Mouse (Mus musculus): ENCODE measurements around the gene Zfp276. TPM values are rescaled to one million over a fixed set of nuclear protein-coding genes. Genes with fewer than 3 reads are reported as not detected.

Zfp276 gene
- 20.0 and 22.2 TPM in 2 replicates for polyA plus RNA-seq (2014; fragmentation: Nextera tagmentation; extraction: Ambion mirVana)

DNA sequence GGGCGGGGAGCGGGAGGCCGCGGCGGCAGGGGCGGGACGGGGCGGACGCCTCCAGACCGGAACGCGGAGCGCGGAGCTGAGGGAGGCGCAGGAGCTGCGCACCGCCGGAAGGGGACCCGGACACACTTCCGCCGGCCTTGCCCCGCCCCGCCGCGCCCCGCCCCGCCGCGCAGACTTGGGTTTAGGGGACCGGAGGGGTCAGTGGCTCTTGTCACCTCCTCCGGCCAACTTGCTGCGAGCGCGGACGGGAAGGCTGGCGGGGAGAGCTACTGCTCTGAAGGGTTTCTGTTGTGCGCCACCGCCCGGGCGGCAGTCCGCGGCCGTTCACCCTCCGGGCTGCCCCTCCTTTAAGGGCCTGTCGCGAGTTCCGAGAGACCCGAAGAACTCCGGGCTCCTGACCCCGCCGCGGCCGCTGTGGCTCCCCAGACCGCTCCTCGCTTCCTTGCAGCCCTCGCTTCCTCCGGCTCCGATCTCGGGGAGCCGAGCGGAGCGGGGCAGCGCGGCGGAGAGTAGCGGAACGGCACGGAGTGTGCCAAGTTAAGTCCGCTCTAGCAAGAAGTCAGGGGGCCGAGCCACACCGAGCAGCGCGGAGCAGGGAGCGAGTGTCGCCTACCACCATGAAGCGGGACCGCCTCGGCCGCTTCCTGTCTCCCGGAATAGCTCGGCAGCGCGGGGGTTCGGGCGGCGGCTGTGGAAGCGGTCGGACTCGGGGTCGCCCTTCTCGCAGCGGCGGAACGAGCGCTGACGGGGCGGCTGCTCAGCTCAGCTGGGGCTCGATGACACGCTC, at the start of gene Zfp276, which contains the start of gene Vps9d1:
TSS of gene Zfp276 (plus strand) at position 97 of the 787 bp plus-strand sequence.
TSS of gene Vps9d1 (minus strand) at position 250 of the 787 bp plus-strand sequence.
- H3K9me3 ChIP-seq (ENCODE audit: control insufficient read depth, low read length) = no peaks in the 10 kb centered on the region
- H3K4me2 ChIP-seq (ENCODE audit: low read length) = peak within 1 kb of the TSS; percentile 85
- DNase-seq (peak; percentile 92), ATAC-seq (ENCODE audit: low FRiP score, low TSS enrichment) (peak; percentile 91)
- H3K4me3 ChIP-seq (replicated peaks; ENCODE audit: low read depth, low read length) = peak within 1 kb of the TSS; percentile 94
- no peaks in the 10 kb centered on the region for H3K27me3 ChIP-seq (ENCODE audit: control insufficient read depth, insufficient read depth, low read length)
- H3K27ac ChIP-seq (replicated peaks; ENCODE audit: low read depth, low read length) = peak within 1 kb of the TSS; percentile 91
- WGBS = under 1% methylated on average over 99 of the region's 99 CpGs
- peaks cover 20% of the 10 kb centered on the region for H3K4me1 ChIP-seq (ENCODE audit: control insufficient read depth, insufficient read depth, low read length)
- H3K9ac ChIP-seq (replicated peaks; ENCODE audit: low read length) = peak within 1 kb of the TSS; percentile 99
- H3K36me3 ChIP-seq (ENCODE audit: control insufficient read depth, insufficient read depth, low read length) = peaks cover 54% of the 10 kb centered on the region

DNA sequence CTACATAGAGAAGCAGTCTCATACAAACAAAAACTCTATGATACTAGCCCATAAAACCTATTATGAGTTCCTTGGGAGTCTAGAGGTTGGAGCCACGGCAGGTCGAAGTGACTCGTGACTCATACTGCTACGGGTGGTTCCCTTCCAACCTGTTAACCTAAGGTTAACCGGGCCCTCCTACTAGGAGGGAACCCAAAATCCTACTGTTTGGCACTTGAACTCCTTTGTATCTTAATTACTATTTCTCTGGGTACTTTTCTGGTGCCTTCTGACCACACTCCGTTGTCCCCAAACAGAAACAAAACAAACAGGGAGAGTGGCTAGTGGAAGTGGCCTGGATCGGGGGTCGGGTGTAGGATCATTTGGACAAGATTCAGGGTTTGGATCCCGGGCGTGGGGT, 42.1 kb upstream of the Zfp276 start:
- Histone ChIP-seq H3K4me3 (replicated peaks; ENCODE audit: low read depth, low read length) (peak overlapping the region; percentile 94), H3K9me3 (ENCODE audit: control insufficient read depth, low read length) (no peaks in the 10 kb centered on the region), H3K27ac (replicated peaks; ENCODE audit: low read depth, low read length) (peak overlapping the region; percentile 66), H3K36me3 (ENCODE audit: control insufficient read depth, insufficient read depth, low read length) (peaks cover 33% of the 10 kb centered on the region), H3K4me1 (ENCODE audit: control insufficient read depth, insufficient read depth, low read length) (peaks cover 16% of the 10 kb centered on the region), H3K9ac (replicated peaks; ENCODE audit: low read length) (peak overlapping the region; percentile 95), H3K27me3 (ENCODE audit: control insufficient read depth, insufficient read depth, low read length) (no peaks in the 10 kb centered on the region), H3K4me2 (ENCODE audit: low read length) (peak overlapping the region; percentile 93)
- ATAC-seq (ENCODE audit: low FRiP score, low TSS enrichment) = no peak
- no peak for DNase-seq
- 52% methylated on average over 10 of the region's 10 CpGs for WGBS

DNA sequence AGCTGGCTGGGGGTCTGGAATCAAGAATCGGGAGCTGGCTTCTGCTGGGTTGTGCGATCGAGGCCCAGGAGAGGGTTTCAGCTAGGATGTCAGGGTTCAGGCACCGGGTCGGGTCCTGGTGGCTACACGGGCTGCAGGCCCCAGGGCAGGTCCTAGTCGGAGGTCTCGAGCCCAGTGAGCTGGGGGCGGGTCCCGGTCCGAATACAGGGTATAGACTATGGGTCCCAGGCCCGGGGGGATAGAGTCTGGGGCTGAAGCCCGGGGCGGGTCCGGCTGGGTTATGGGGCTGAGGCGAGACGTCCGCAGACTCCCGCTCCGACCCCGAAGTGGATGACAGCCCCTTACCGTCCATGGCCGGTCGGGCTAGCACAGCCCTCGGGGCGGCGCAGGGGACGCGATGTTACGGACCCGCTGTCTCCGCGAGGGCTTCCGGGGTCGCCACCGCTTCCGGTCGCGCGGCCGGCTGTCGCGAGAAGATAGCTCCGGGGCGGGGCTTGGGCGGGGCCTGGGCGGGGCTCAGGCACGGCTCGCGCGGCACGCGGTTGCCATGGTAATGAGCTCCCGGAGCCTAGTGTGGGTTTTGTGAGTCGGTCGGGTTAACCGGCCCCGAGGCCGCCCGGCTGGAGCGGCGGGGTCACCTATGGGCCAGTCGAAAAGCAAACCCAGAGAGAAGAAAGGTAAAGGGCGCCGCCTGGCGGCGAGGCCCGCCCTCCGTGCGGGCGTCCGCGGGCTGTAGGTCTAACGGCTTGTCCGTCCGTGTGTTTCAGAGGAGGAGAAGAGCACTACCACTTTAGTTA, 41.5 kb upstream of the Zfp276 start, which contains the start of the genes Chmp1a and Spata33:
TSS of gene Chmp1a (minus strand) at position 443 of the 797 bp plus-strand sequence.
TSS of gene Spata33 (plus strand) at position 512 of the 797 bp plus-strand sequence.
- peak; percentile 93 for ATAC-seq (ENCODE audit: low FRiP score, low TSS enrichment)
- Histone ChIP-seq H3K4me3 (replicated peaks; ENCODE audit: low read depth, low read length) (peak within 1 kb of the TSS; percentile 94), H3K27me3 (ENCODE audit: control insufficient read depth, insufficient read depth, low read length) (no peaks in the 10 kb centered on the region), H3K9me3 (ENCODE audit: control insufficient read depth, low read length) (no peaks in the 10 kb centered on the region), H3K9ac (replicated peaks; ENCODE audit: low read length) (peak within 1 kb of the TSS; percentile 95), H3K27ac (replicated peaks; ENCODE audit: low read depth, low read length) (peak within 1 kb of the TSS; percentile 66), H3K36me3 (ENCODE audit: control insufficient read depth, insufficient read depth, low read length) (peaks cover 27% of the 10 kb centered on the region), H3K4me2 (ENCODE audit: low read length) (peak within 1 kb of the TSS; percentile 93), H3K4me1 (ENCODE audit: control insufficient read depth, insufficient read depth, low read length) (peaks cover 16% of the 10 kb centered on the region)
- under 1% methylated on average over 75 of the region's 76 CpGs for WGBS
- DNase-seq = peak; percentile 97

DNA sequence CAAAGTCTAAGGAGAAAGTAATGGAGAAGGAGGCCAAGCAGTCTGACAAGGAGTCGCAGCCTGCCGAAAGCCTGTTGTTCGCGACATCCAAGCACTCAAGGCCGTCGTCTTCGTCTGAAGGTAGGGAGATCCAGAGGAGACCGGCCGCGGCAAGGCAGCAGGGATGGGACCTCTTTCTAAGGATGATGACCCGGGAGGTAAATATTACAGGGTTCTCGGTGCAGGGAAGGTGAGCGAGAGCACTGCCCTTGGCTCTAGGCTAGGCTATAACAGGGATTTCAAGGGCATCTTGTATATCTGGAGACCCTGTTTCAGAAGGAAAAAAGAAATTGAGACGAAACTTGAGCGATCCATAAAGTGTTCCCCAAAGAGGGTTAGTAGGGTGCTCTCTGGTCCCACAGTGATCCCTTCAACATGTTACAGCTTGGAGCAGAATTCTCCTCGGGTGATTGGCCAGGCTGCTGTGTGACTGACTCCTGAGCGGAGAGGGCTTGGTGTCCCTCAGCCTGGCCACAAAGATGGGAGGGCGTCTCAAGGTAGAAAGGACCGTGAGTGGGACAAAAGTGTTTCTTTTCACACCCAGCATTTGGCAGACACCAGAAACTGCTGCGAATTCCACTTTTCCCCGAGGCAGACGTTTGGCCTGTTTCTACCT, 40.8 kb upstream of the Zfp276 start:
- Histone ChIP-seq H3K27me3 (ENCODE audit: control insufficient read depth, insufficient read depth, low read length) (no peaks in the 10 kb centered on the region), H3K4me2 (ENCODE audit: low read length) (peak overlapping the region; percentile 93), H3K4me1 (ENCODE audit: control insufficient read depth, insufficient read depth, low read length) (peaks cover 16% of the 10 kb centered on the region), H3K9ac (replicated peaks; ENCODE audit: low read length) (peak overlapping the region; percentile 95), H3K36me3 (ENCODE audit: control insufficient read depth, insufficient read depth, low read length) (peaks cover 20% of the 10 kb centered on the region), H3K9me3 (ENCODE audit: control insufficient read depth, low read length) (no peaks in the 10 kb centered on the region), H3K27ac (replicated peaks; ENCODE audit: low read depth, low read length) (peak overlapping the region; percentile 61; the same call in 1 of the 2 replicates), H3K4me3 (replicated peaks; ENCODE audit: low read depth, low read length) (peak overlapping the region; percentile 94)
- 18% methylated on average over 22 of the region's 22 CpGs for WGBS
- no peak for DNase-seq
- ATAC-seq (ENCODE audit: low FRiP score, low TSS enrichment) = 0 out of 2 replicates have a peak, but pooled peaks have one; percentile 24

DNA sequence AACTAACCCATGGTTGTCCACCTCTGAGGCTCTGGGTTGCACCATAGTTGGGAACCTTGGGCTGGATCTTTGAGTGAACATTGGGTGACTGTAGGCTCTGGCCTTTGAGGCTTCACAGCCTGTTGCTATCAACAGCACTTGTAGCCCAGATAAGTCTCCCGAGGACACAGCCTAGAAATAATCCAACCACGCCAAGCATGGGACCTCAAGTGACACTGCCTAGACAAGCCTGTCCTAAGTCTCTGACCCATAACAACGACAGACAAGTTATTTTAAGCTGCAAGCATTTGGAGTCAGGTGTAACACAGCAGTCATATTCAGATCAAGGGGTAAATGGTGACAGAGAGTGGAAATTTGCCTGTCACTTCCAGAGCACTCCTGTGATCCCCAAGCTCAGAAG, 38.6 kb upstream of the Zfp276 start:
- no peak overlapping the region for H3K4me3 ChIP-seq (replicated peaks; ENCODE audit: low read depth, low read length)
- DNase-seq = no peak
- ATAC-seq (ENCODE audit: low FRiP score, low TSS enrichment) = no peak
- H3K4me1 ChIP-seq (ENCODE audit: control insufficient read depth, insufficient read depth, low read length) = peaks cover 16% of the 10 kb centered on the region
- H3K36me3 ChIP-seq (ENCODE audit: control insufficient read depth, insufficient read depth, low read length) = no peaks in the 10 kb centered on the region
- H3K4me2 ChIP-seq (ENCODE audit: low read length) = no peak overlapping the region
- WGBS = 79% methylated on average over 3 of the region's 3 CpGs
- H3K9me3 ChIP-seq (ENCODE audit: control insufficient read depth, low read length) = no peaks in the 10 kb centered on the region
- H3K9ac ChIP-seq (replicated peaks; ENCODE audit: low read length) = no peak overlapping the region
- H3K27me3 ChIP-seq (ENCODE audit: control insufficient read depth, insufficient read depth, low read length) = no peaks in the 10 kb centered on the region
- H3K27ac ChIP-seq (replicated peaks; ENCODE audit: low read depth, low read length) = no peak overlapping the region

DNA sequence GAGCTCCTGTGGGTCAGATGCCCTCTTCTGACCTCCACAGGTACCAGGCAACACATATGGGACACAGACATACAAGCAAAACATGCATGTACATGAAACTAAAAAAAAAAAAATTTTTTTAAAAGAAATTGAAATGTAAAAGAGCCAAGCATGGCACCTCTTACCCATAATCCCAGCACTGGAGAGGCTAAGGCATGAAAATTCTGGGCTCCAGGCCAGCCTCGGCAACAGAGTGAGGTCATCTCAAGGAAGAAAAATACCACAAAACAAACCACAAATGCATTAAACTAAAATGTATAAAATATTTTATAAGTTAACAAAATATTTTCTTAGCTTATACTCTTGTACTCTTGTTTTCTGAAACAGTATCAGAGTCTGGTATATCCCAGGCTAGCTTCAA, 33.1 kb upstream of the Zfp276 start:
- Histone ChIP-seq H3K27me3 (ENCODE audit: control insufficient read depth, insufficient read depth, low read length) (no peaks in the 10 kb centered on the region), H3K4me2 (ENCODE audit: low read length) (no peak overlapping the region), H3K36me3 (ENCODE audit: control insufficient read depth, insufficient read depth, low read length) (no peaks in the 10 kb centered on the region), H3K4me3 (replicated peaks; ENCODE audit: low read depth, low read length) (no peak overlapping the region), H3K9ac (replicated peaks; ENCODE audit: low read length) (no peak overlapping the region), H3K9me3 (ENCODE audit: control insufficient read depth, low read length) (no peaks in the 10 kb centered on the region), H3K4me1 (ENCODE audit: control insufficient read depth, insufficient read depth, low read length) (peaks cover 9% of the 10 kb centered on the region), H3K27ac (replicated peaks; ENCODE audit: low read depth, low read length) (no peak overlapping the region)
- ATAC-seq (ENCODE audit: low FRiP score, low TSS enrichment) = no peak
- WGBS = 86% methylated on average over 1 of the region's 1 CpGs
- no peak for DNase-seq

DNA sequence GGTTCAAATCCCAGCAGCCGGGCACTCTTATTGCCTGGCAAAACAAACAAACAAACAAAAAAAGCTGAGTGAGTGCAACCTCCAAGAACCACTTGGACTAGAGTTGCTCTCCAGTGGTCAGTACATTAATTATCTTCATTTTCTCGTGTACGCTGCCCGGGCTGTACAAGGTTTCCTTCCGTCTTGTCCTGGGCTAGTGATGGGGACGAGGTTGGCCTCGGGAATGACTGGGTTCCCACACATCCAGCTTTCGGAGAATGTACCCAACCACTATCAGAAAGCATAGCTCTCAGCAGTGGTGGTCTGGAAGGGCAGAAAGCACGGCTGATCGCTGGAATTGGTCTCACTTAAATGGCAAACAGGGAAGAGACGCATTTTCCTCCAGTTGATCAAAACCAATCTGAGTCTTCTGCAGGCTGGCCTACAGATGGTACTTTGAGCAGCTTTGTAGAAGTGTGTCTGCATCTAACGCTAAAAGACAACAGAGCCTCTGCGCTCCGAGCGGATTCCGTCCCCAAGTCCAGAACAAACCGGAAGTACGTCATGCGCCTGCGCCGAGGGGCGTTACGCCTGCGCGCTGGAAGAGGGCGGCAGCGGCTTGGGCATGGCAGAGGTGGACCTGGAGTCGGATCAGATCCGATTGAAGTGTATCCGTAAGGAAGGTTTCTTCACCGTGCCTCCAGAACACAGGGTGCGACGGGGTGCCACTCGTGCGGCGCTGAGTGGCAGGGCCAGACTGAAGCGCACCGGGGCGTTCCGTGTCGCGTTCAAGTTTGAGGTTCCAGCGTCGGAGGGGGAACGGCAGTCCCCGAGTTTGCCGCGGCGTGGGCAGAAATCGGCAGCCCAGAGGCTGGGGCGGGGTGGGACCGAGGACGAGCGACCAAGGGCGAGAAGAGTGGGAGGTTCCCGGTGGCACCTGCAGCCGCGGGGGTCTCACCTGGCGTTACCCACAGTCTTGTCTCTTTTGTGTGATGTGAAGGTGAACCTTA, 29.4 kb upstream of the Zfp276 start, which contains the start of gene Cdk10:
TSS of gene Cdk10 (plus strand) at position 565 of the 989 bp plus-strand sequence.
- peak; percentile 86 for ATAC-seq (ENCODE audit: low FRiP score, low TSS enrichment)

More for the DNA sequence above, 29.4 kb upstream of the Zfp276 start, which contains the start of gene Cdk10:
- Histone ChIP-seq H3K9ac (replicated peaks; ENCODE audit: low read length) (peak within 1 kb of the TSS; percentile 80), H3K9me3 (ENCODE audit: control insufficient read depth, low read length) (no peaks in the 10 kb centered on the region), H3K4me3 (replicated peaks; ENCODE audit: low read depth, low read length) (peak within 1 kb of the TSS; percentile 77), H3K4me1 (ENCODE audit: control insufficient read depth, insufficient read depth, low read length) (peaks cover 9% of the 10 kb centered on the region), H3K4me2 (ENCODE audit: low read length) (peak within 1 kb of the TSS; percentile 97), H3K27ac (replicated peaks; ENCODE audit: low read depth, low read length) (peak within 1 kb of the TSS; percentile 84), H3K36me3 (ENCODE audit: control insufficient read depth, insufficient read depth, low read length) (peaks cover 21% of the 10 kb centered on the region), H3K27me3 (ENCODE audit: control insufficient read depth, insufficient read depth, low read length) (no peaks in the 10 kb centered on the region)
- WGBS = 5% methylated on average over 59 of the region's 59 CpGs
- peak; percentile 97 for DNase-seq
